Mouse (Mus musculus) left cerebral cortex, postnatal 14 days (tissue): Measurements from ENCODE around the gene Krt81. TPM values are rescaled to one million over a fixed set of nuclear protein-coding genes. Genes with fewer than 3 reads are reported as not detected.

ENCODE experiments used
- DNase-seq, 2 experiments: peaks; one replicate each; pipeline ENCODE4 v3.0.0; 2021 to 2022; ENCODE audit warnings: low spot score in 2 of 2, mixed read lengths in 1 of 2
- intact Hi-C: fragments of 180-260 bp; cut with DNase I; formaldehyde crosslinking; loops from one replicate; pipeline ENCODE4 v1.15.1; 2025
- long read RNA-seq, 2 experiments: library from polyadenylated mRNA; stranded (forward); transcript quantifications; one replicate each; pipeline ENCODE4 v2.0.0; 2021
- total RNA-seq, 2 experiments: library from RNA; stranded (reverse); gene quantifications; 2 replicates each; pipeline ENCODE4 v1.2.3; 2021

Gene Krt81
- total RNA-seq = not detected
- long read RNA-seq, experiment 1 = 0 reads
- long read RNA-seq, experiment 2 = 0 reads

GRCm38 (mm10) chr15:101463651-101464050 is at the start of gene Krt81:
TSS of gene Krt81 (minus strand) at chr15:101463751.
- intact Hi-C loops = no loop called here
- DNase-seq = no peak

GRCm38 (mm10) chr15:101508247-101508646 is 44.7 kb upstream of the Krt81 start:
- intact Hi-C loops = no loop called here

DNA sequence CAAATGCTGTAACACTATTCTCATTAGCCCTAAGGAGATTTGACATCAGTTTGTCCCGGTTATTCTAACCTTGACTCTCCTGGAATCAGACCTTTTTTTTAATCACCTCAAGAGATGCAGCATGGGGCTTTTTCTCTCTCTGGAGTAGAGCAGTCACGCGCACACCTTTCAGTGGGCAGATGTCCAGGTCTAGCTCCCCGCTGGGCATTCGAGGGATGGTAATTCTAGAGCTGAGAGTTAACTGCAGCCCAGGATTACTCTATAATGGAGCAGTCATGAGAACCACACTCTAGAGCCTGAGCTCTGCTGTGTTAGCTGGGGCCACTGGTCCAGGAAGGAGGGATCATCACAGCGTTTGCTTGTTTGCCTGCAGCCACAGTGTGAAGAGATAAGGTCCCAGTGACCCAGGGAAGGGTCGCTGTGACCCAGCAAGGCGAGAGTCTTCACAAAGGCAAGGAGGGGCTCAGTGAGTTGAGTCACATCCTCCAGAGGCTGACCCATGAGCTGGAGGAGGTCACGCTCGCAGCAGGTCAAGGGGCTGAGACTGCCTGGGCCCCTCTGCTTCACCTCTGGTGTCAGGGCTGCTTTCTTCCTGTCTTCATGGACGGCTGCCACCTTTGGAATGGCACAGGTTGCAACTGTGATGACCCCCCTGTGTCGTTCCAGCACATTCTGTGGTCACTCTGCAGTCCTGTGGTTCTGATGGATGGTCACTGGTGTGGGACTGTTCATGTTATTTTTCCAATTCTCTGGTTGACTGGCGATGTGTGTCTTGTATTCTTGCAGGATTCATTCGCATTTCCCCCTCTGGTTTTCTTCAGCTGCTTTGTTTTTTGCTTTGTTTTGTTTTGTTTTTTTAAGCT is 43.6 kb upstream of the Krt81 start:
- no peak for DNase-seq
- intact Hi-C loops = no loop called here

More at GRCm38 (mm10) chr15:101508247-101508646, 44.7 kb upstream of the Krt81 start:
- no peak for DNase-seq

DNA sequence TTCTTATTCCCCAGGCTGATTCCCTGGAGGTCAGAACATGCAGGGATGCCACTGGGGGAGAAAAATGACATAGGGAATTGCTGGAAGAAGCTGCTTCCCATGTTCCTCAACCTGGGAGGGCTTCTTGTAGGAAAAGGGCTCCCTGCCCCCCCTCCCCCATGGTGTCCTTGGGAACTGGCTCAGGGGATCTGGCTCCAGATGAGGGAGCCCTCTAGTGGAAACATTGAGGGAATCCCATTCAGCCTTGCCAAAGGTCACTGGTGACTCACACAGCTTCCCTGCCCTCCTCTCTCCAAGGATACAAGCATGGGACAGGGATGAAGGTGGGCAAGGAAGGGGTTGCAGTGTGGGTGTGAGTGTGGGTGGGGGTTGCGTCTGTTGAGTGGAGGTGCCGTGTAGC is 33.6 kb upstream of the Krt81 start:
- no peak for DNase-seq
- intact Hi-C loops = loop anchor here (10.0 kb wide), 1 partner anchor 152 kb away; no protein-coding TSS in a partner anchor

GRCm38 (mm10) chr15:101495266-101495665 is 31.7 kb upstream of the Krt81 start:
- no peak for DNase-seq
- intact Hi-C loops = loop anchor here (10.0 kb wide), 1 partner anchor 150 kb away; no protein-coding TSS in a partner anchor

GRCm38 (mm10) chr15:101494203-101494602 is 30.7 kb upstream of the Krt81 start:
- DNase-seq = no peak
- intact Hi-C loops = loop anchor here (10.0 kb wide), 1 partner anchor 149 kb away; no protein-coding TSS in a partner anchor

DNA sequence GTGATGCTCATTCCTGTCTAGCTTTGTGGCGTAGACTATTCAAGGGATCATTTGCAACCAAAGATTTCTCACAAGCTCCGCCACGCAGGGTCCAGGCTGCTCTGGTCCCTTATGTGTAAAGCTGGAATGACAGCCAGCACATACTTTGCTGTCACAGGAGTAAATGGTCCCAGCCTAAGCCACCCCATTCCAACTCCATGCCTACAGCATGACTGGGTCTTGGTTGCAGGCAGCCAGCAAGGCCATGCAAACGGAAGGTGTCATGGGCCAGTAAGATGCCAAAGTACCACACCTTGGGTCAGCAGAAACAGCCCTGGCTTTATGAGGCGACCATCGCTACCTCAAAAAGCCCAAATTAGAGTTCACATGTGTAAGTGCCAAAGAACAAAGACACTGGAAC is 30.2 kb upstream of the Krt81 start:
- DNase-seq = no peak
- intact Hi-C loops = loop anchor here (10.0 kb wide), 1 partner anchor 149 kb away; no protein-coding TSS in a partner anchor

DNA sequence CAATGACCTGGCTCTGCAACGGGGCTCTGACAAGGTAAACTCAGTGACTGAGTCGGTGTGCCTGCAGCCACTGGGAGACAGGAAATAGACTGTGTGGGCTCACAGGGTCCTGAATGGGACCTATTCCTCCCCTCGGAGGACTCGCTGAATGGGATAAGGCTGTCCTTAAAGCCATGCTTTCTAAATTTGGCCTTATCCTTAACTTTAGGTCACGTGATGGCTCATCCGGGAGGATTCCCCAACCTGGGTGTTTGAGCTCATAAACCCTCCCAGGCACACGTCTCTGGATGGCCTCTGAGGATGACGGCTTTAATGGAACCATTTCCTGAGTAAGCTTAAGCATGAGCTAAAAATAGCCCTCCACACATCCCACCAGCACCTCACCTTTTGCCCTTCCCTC is 29.2 kb upstream of the Krt81 start:
- no peak for DNase-seq
- intact Hi-C loops = loop anchor here (10.0 kb wide), 1 partner anchor 148 kb away; no protein-coding TSS in a partner anchor

DNA sequence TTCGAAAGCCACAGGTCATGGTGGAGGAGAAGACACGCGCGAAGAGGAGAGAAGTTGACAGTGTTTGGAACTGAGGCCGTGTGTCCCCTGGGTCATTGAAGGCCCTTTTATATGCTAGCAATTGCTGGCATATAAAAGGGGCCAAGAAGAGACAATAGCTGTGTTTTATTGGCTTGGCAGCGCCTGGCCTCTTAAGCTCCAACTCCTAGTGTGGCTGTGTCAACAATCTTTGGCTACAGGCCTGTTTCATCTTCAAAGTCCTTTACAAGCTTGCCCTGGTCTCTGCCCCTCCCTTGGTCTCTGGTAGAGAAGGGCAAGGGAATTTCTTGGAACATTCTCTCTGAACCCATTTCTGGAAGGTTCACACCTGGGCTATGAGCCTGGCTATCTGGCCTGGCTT is 27.9 kb upstream of the Krt81 start, which contains the start of gene Krt83:
Krt83 (minus strand) TSS at position 82 of the 400 bp plus-strand sequence.
- intact Hi-C loops = loop anchor here (10.0 kb wide), 1 partner anchor 147 kb away; no protein-coding TSS in a partner anchor

GRCm38 (mm10) chr15:101485911-101486635 is 22.5 kb upstream of the Krt81 start:
- intact Hi-C loops = no loop called here
- DNase-seq = peak; percentile 36 to 44

More for the DNA sequence above, 27.9 kb upstream of the Krt81 start, which contains the start of gene Krt83:
- no peak for DNase-seq

GRCm38 (mm10) chr15:101484939-101485338 is 21.4 kb upstream of the Krt81 start:
- no peak for DNase-seq
- intact Hi-C loops = no loop called here

GRCm38 (mm10) chr15:101483646-101484045 is 20.1 kb upstream of the Krt81 start:
- intact Hi-C loops = no loop called here
- no peak for DNase-seq

DNA sequence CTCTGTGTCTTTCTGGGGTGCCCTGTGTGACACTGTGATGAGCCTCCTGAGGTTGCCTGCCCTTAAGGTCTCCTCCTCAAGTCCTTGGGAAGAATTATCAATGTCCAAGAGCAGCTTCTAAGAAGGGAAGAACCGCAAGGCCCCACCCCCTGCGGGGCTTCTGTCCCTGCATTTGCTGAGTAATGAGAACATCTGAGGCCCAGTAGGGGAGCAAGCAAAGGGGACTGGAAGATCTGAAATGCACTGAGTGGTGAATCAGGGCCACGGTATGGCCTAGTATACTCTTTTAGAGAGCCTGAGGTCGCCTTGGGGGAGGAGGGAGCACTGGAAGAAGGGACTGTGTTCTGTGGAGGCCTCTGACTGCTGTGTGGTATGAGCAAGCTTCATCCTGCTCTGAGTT is 18.5 kb upstream of the Krt81 start:
- DNase-seq = no peak
- intact Hi-C loops = no loop called here

DNA sequence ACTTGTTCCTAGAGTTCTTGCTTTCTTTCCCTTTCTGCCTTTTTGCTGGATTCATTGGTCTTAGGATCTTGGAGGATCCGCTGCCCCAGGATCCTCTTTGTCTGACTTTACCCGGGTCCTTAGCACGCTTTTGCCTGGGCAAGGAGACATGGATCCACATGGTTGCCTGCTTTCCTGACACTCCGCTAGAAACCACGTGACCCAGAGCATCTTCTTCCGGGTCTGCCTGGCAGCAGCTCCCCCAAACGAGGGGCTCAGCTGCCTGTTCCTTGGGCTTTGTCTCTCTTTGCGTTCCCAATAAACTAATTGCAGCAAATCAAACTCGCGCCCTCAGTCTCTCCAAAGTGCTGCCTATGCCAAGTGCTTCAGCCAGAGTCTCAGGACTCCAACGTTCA is 16.1 kb upstream of the Krt81 start:
- intact Hi-C loops = no loop called here

GRCm38 (mm10) chr15:101479007-101479665 is 15.6 kb upstream of the Krt81 start:
- DNase-seq = peak; percentile 46
- intact Hi-C loops = no loop called here

More for the DNA sequence above, 16.1 kb upstream of the Krt81 start:
- DNase-seq = no peak

DNA sequence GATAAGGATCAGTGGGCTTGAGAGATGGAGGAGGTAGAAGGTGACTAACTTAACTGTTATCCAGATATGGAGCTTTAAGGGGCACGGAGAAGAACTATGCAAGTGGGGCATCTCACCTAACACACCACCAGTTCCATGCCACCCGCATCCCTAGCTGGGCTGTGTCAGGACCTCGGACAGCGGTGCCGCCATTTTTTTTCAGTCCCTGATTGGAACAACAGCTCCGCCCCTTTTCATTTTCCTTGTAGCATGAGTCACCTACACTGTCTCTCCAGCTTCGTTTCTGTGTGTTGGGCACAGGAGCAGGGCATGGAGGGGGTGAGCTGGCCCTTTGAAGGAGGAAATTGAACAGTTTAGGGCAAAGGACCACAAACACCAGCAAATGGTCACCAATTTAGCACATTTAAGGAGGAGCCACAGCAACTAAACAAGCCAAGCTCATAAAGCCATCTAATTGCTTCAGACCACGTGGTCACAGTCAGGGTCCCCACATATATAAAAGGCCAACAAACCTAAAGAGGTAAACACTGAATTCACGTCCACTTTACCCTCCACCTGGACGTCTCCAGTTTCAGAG is 9.5 kb upstream of the Krt81 start, which contains the start of gene Krt86:
Krt86 (plus strand) TSS at position 527 of the 577 bp plus-strand sequence.
- intact Hi-C loops = no loop called here
- no peak for DNase-seq

- DNase-seq = no peak
- intact Hi-C loops = no loop called here
These were observed 5.5 kb upstream of the Krt81 start for GRCm38 (mm10) chr15:101469093-101469492.

DNA sequence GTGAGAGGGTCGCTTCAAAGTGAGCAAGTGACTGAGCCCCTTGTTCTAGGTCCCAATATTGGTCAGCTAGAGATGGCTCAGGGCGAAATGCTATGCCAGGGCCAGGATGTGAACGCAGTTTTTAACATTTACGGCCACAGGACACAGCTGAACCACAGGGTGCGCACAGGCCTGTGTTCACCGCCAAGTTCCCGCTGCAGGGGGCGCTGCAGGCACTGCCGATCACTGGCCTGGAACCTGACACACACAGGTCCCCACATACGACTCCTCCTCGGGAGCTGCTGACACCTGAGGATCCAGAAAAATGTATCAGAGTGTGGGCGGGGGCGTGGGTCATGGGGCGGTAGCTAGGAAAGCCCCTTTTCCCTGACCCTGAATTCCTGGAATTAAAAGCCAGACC is 4.3 kb downstream of the Krt81 start:
- intact Hi-C loops = no loop called here
- no peak for DNase-seq

DNA sequence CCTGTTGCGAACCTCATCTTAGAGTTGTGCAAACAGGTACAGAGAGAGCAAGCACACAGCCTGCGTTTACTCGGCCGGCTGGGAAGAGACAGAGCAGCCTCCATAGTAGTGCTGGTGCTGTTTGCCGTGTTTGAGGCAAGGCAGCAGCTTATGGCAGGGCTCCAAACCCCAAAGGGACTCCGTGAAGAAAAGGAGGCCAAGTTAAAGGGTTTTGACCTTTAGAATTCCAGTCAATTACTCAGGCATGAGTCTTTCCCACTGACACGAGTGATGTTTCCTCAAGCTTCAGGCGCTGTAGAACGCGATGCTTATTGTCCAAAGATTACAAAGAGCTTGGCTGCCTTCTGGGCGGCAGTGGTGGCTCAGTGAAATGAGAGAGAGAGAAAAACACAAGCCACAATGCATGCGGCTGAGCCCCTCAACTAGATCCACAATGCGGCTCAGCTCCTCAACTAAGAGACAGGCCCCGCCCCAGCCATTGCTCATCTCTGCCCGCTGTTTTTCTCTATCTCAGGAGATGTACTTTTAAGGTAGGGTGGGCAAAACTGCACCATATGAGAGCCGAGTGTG is 5.1 kb downstream of the Krt81 start:
- DNase-seq = no peak
- intact Hi-C loops = no loop called here
